Mouse (Mus musculus) myocyte (in vitro differentiated cells): Measurements from ENCODE around the gene Khdc3. TPM values are rescaled to one million over a fixed set of nuclear protein-coding genes. Genes with fewer than 3 reads are reported as not detected.

Source experiments
- H3K27me3 ChIP-seq: one replicate; pipeline ENCODE4 v1.6.1; 2011; ENCODE audit not compliant: control insufficient read depth, insufficient read depth, insufficient read length
- H3K36me3 ChIP-seq: one replicate; pipeline ENCODE4 v1.6.1; 2011; ENCODE audit not compliant: control insufficient read depth, insufficient read depth
- H3K4me2 ChIP-seq: one replicate; pipeline ENCODE4 v1.6.1; 2011; ENCODE audit warnings: low read depth, control low read depth
- H3K4me3 ChIP-seq: one replicate; pipeline ENCODE4 v1.5.1; 2011; ENCODE audit warnings: mild to moderate bottlenecking, control low read depth, moderate library complexity
- H3K79me2 ChIP-seq: one replicate; pipeline ENCODE4 v1.6.1; 2011; ENCODE audit not compliant: control insufficient read depth, insufficient read depth
- H3ac ChIP-seq: one replicate; pipeline ENCODE4 v1.6.1; 2011; ENCODE audit not compliant: control insufficient read depth, insufficient read length
- CEBPB ChIP-seq: IDR thresholded peaks from 2 replicates; pipeline ENCODE4 v1.6.1; 2011; ENCODE audit warnings: mild to moderate bottlenecking, moderate library complexity; ENCODE audit not compliant: poor library complexity, insufficient read depth, severe bottlenecking
- E2F4 ChIP-seq: IDR thresholded peaks from one replicate; pipeline ENCODE4 v1.6.1; 2011; ENCODE audit warnings: mild to moderate bottlenecking, control low read depth, moderate library complexity; ENCODE audit not compliant: insufficient read depth
- MAX ChIP-seq: IDR thresholded peaks from one replicate; pipeline ENCODE4 v1.6.1; 2011; ENCODE audit warnings: low read depth, mild to moderate bottlenecking, control low read depth
- MYOD1 ChIP-seq, 3 experiments: IDR thresholded peaks; one replicate each; pipeline ENCODE4 v1.6.1; 2011; ENCODE audit warnings: control low read depth in 2 of 3, low read depth in 2 of 3, mild to moderate bottlenecking in 2 of 3, moderate library complexity in 1 of 3; ENCODE audit not compliant: insufficient read length in 2 of 3, control insufficient read depth in 1 of 3
- MYOG ChIP-seq, 3 experiments: IDR thresholded peaks; one replicate each; pipeline ENCODE4 v1.6.1; 2011; ENCODE audit warnings: control low read depth in 2 of 3, low read depth in 2 of 3, mild to moderate bottlenecking in 2 of 3; ENCODE audit not compliant: insufficient read length in 2 of 3, control insufficient read depth in 1 of 3, insufficient read depth in 1 of 3
- POLR2A ChIP-seq: IDR thresholded peaks from one replicate; pipeline ENCODE4 v1.6.1; 2011; ENCODE audit warnings: low read depth, mild to moderate bottlenecking, control low read depth, moderate library complexity; ENCODE audit not compliant: insufficient read length
- POLR2AphosphoS2 ChIP-seq: IDR thresholded peaks from one replicate; pipeline ENCODE4 v1.6.1; 2011; ENCODE audit warnings: low read depth, control low read depth; ENCODE audit not compliant: insufficient read length
- REST ChIP-seq: IDR thresholded peaks from one replicate; pipeline ENCODE4 v1.6.1; 2011; ENCODE audit warnings: mild to moderate bottlenecking, control low read depth, moderate library complexity; ENCODE audit not compliant: insufficient read depth, insufficient read length
- SRF ChIP-seq: IDR thresholded peaks from one replicate; pipeline ENCODE4 v1.6.1; 2011; ENCODE audit warnings: low read depth; ENCODE audit not compliant: control insufficient read depth, insufficient read length
- TCF12 ChIP-seq: IDR thresholded peaks from one replicate; pipeline ENCODE4 v1.6.1; 2011; ENCODE audit warnings: mild to moderate bottlenecking, control low read depth; ENCODE audit not compliant: poor library complexity, insufficient read depth, severe bottlenecking
- TCF3 ChIP-seq: IDR thresholded peaks from one replicate; pipeline ENCODE4 v1.6.1; 2011; ENCODE audit warnings: low read depth, control low read depth; ENCODE audit not compliant: insufficient read length
- USF1 ChIP-seq: IDR thresholded peaks from one replicate; pipeline ENCODE4 v1.6.1; 2011; ENCODE audit warnings: low read depth, mild to moderate bottlenecking, control low read depth, moderate library complexity
- polyA plus RNA-seq: library from polyadenylated mRNA; unstranded; fragments of >200 nt; fragmentation: generic; extraction: Trizol; gene quantifications from one replicate; pipeline ENCODE4 v1.2.1, GENCODE M21; 2012; ENCODE audit warnings: missing spikeins

The Khdc3 gene
- not detected for polyA plus RNA-seq

DNA sequence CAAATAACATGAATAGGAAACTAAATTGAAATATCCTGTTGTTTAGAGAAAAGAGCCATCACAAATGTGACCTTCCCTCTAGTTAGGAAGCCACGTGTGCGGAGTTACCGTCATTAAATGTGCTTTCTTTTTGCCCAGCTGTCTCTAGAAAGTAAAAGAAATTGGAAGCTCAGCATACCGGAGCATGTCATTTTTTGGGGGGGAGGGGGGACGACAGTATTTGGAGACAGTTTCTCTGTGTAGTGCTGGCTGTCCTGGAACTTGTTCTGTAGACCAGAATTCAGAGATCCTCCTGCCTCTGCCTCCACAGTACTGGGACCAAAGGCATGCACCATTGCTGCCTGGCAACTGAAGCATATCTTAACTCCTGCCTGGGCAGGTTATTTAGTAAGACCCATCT, at the start of gene Khdc3:
Gene Khdc3, plus strand, starts transcription at position 301 of the 400 bp plus-strand sequence.
- no peaks in the 10 kb centered on the region for H3K79me2 ChIP-seq
- H3ac ChIP-seq, result no peak within 1 kb of the TSS
- H3K27me3 ChIP-seq, result peaks cover 36% of the 10 kb centered on the region
- H3K36me3 ChIP-seq, result no peaks in the 10 kb centered on the region
- no peak within 1 kb of the TSS for H3K4me2 ChIP-seq
- TF ChIP-seq SRF (no peak), MYOG (IDR thresholded peaks at IDR 0.05; ENCODE audit: control insufficient read depth in 1 of 3, insufficient read depth in 1 of 3, insufficient read length in 2 of 3, low read depth in 2 of 3) (no peak), MYOD1 (IDR thresholded peaks at IDR 0.05; ENCODE audit: control insufficient read depth in 1 of 3, insufficient read length in 2 of 3, low read depth in 2 of 3) (no peak), MAX (no peak), E2F4 (no peak), POLR2A (no peak), REST (no peak), TCF12 (no peak), USF1 (no peak), TCF3 (no peak), CEBPB (no peak), POLR2AphosphoS2 (no peak)
- no peak within 1 kb of the TSS for H3K4me3 ChIP-seq

DNA sequence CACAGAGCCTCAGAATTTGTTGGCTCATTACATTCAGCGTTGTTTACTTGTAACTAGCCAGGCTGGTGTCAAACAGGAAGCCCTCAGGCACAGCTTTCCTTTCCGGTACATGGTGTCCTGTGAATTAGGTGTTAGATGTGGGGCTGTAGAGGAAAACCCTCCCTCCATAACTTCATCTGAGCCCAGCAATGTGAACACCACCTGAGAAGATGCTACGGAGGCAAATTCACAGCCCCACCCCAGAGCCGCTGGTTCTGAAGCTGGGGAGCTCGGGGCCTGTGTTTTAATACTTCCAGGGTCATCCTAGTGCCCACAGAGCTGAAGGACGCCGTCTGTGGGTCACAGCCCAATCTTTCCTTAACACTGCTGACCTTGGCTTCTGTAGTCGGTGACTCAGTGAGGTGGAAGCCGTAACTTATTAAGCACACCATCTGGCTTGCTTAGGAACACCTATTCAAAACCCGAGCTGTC, 46.2 kb upstream of the Khdc3 start:
- no peaks in the 10 kb centered on the region for H3K79me2 ChIP-seq
- no peaks in the 10 kb centered on the region for H3K36me3 ChIP-seq
- no peak overlapping the region for H3K4me2 ChIP-seq
- H3K4me3 ChIP-seq, result no peak overlapping the region
- TF ChIP-seq USF1 (no peak), POLR2A (no peak), MAX (no peak), SRF (no peak), E2F4 (no peak), REST (no peak), TCF12 (no peak)
- no peak overlapping the region for H3ac ChIP-seq
- peaks cover 12% of the 10 kb centered on the region for H3K27me3 ChIP-seq

DNA sequence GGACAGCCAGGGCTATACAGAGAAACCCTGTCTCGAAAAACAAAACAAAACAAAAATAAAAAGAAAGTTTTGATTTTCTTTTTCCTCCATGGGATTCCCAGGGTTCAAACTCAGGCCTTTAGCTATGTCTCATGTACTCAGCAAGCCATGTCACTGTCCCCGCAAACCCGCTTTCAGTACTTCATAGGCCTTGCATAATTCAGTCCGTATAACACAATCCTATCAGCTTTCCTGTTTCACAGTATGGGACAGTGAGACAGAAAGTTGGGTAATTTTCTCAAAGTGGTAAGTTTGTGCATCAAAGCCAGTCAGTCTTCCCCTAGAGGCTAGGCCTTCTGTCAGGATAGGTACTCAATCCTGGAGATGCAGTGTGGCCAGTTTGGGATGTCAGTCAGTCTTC, 42.4 kb upstream of the Khdc3 start:
- no peaks in the 10 kb centered on the region for H3K79me2 ChIP-seq
- peaks cover 12% of the 10 kb centered on the region for H3K27me3 ChIP-seq
- H3ac ChIP-seq, result no peak overlapping the region
- H3K4me2 ChIP-seq, result no peak overlapping the region
- H3K4me3 ChIP-seq, result no peak overlapping the region
- TF ChIP-seq TCF3 (no peak), E2F4 (no peak), POLR2A (no peak), MYOD1 (IDR thresholded peaks at IDR 0.05; ENCODE audit: control insufficient read depth in 1 of 3, insufficient read length in 2 of 3, low read depth in 2 of 3) (no peak), USF1 (no peak), TCF12 (no peak), REST (no peak), CEBPB (no peak), SRF (no peak), POLR2AphosphoS2 (no peak), MAX (no peak)
- H3K36me3 ChIP-seq, result no peaks in the 10 kb centered on the region

DNA sequence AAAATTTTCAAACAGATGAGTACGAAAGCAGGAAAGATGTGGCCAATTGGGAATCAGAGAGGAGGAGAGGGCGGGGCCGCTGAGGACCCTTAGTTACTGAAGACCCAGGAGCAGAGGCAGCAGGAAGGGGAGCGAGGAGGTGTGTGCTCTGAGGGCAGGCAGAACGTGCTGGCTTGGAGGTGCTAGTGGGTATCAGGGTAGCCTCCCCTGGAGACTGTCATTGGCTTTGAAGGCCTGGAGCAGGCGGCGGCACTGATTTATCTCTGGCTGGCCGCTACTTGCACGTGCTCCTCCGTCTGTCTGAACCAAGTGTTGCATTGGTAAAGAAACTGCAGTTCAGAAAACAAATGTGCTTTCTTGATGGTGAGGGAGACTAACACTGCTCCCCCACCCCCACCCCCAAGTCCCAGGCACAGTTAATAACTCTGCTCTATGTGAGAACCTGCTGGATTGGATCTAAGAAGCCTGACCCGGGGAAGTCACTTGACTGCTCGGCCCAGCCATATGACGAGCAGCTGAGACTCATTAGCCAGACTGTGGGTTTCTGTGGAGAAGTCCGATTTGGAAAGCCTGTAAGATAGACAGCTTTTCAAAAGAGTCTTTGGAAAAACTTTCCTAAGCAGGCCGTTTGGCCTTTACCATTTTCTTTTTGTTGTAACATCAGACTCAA, 37.9 kb upstream of the Khdc3 start:
- Histone ChIP-seq H3K79me2 (no peaks in the 10 kb centered on the region), H3K27me3 (peaks cover 4% of the 10 kb centered on the region), H3K36me3 (no peaks in the 10 kb centered on the region), H3ac (no peak overlapping the region), H3K4me3 (no peak overlapping the region), H3K4me2 (no peak overlapping the region)
- TF ChIP-seq TCF12 (no peak), SRF (no peak), POLR2A (no peak), REST (no peak), MAX (no peak), USF1 (no peak), CEBPB (no peak), MYOG (IDR thresholded peaks at IDR 0.05; ENCODE audit: control insufficient read depth in 1 of 3, insufficient read depth in 1 of 3, insufficient read length in 2 of 3, low read depth in 2 of 3) (no peak), E2F4 (no peak), POLR2AphosphoS2 (no peak), TCF3 (no peak), MYOD1 (IDR thresholded peaks at IDR 0.05; ENCODE audit: control insufficient read depth in 1 of 3, insufficient read length in 2 of 3, low read depth in 2 of 3) (no peak)

DNA sequence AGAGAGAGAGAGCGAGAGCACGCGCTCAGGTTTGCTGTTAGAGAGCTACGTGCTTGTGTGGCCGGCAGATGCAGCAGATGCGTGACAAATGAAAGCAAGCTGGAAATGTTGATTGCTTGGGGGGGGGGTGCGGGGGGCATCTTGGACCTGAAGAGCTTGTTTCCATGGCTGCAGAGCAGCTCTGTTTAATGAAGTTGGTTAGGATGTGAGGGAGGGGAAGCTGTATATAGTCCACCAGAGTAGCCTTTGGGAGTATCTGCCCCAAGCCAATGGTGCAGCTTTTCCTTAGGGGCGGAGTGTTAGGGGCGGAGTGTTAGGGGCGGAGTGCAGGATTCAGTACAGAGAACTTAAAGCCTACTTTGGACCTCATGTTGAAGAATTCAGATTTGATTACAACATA, 34.5 kb upstream of the Khdc3 start:
- Histone ChIP-seq H3K27me3 (peaks cover 4% of the 10 kb centered on the region), H3ac (no peak overlapping the region), H3K4me2 (no peak overlapping the region), H3K79me2 (no peaks in the 10 kb centered on the region), H3K36me3 (no peaks in the 10 kb centered on the region), H3K4me3 (no peak overlapping the region)
- TF ChIP-seq TCF3, result no peak
- TF ChIP-seq MYOG (IDR thresholded peaks at IDR 0.05; ENCODE audit: control insufficient read depth in 1 of 3, insufficient read depth in 1 of 3, insufficient read length in 2 of 3, low read depth in 2 of 3), result no peak
- no peak for TF ChIP-seq TCF12
- no peak for TF ChIP-seq POLR2A
- no peak for TF ChIP-seq E2F4
- no peak for TF ChIP-seq MAX
- no peak for TF ChIP-seq USF1
- TF ChIP-seq REST, result no peak
- no peak for TF ChIP-seq POLR2AphosphoS2
- no peak for TF ChIP-seq SRF
- no peak for TF ChIP-seq CEBPB
- TF ChIP-seq MYOD1 (IDR thresholded peaks at IDR 0.05; ENCODE audit: control insufficient read depth in 1 of 3, insufficient read length in 2 of 3, low read depth in 2 of 3), result no peak
